Mouse (Mus musculus): ENCODE measurements around the gene Cmc1.

- TF ChIP-seq CTCF (IDR thresholded peaks at IDR 0.05; ENCODE audit: borderline replicate concordance, insufficient read depth, low read length) (no peak), POLR2A (IDR thresholded peaks at IDR 0.05; ENCODE audit: low read depth, low read length) (no peak)
Observed at GRCm38 (mm10) chr9:118154666-118155065, 4.7 kb upstream of the Cmc1 start.
